Mouse (Mus musculus): ENCODE measurements around the gene Ppp2r2c. TPM values are rescaled to one million over a fixed set of nuclear protein-coding genes. Genes with fewer than 3 reads are reported as not detected.
A peak's percentile ranks its signal among the peaks of the same experiment; 100 is the strongest.

Gene Ppp2r2c
- total and polyA plus RNA-seq, 2 experiments from 2014 or later, result 96.1 to 177 TPM

- 82% methylated on average over 3 of the region's 3 CpGs for WGBS
- H3K27ac ChIP-seq (ENCODE audit: low read depth, low read length), result no peak overlapping the region
- ATAC-seq, result no peak
Observed at GRCm38 (mm10) chr5:36990631-36991350, 122.5 kb downstream of the Ppp2r2c start.

GRCm38 (mm10) chr5:36996410-36996809, 128.1 kb downstream of the Ppp2r2c start:
- WGBS, result 85% methylated on average over 14 of the region's 14 CpGs
- no peak overlapping the region for H3K4me2 ChIP-seq (ENCODE audit: low read depth)
- H3K9me3 ChIP-seq (ENCODE audit: low read length), result no peaks in the 10 kb centered on the region
- DNase-seq (no peak), ATAC-seq (peak; percentile 53)
- no peaks in the 10 kb centered on the region for H3K27me3 ChIP-seq (ENCODE audit: insufficient read depth, low read length)
- no peak for TF ChIP-seq CTCF (IDR thresholded peaks at IDR 0.05; ENCODE audit: low read depth)
- H3K4me1 ChIP-seq (ENCODE audit: insufficient read depth), result no peaks in the 10 kb centered on the region; the same call in 1 of the 2 replicates
- no peak overlapping the region for H3K4me3 ChIP-seq (ENCODE audit: low read depth, low read length)
- H3K36me3 ChIP-seq (ENCODE audit: insufficient read depth), result no peaks in the 10 kb centered on the region
- no peak overlapping the region for H3K9ac ChIP-seq
- no peak overlapping the region for H3K27ac ChIP-seq (ENCODE audit: low read depth, low read length)

More at GRCm38 (mm10) chr5:36990631-36991350, 122.5 kb downstream of the Ppp2r2c start:
- no peak for DNase-seq
- H3K4me3 ChIP-seq (ENCODE audit: low read depth, low read length), result no peak overlapping the region
- no peaks in the 10 kb centered on the region for H3K9me3 ChIP-seq (ENCODE audit: low read length)
- TF ChIP-seq CTCF (IDR thresholded peaks at IDR 0.05; ENCODE audit: low read depth), result no peak
- no peak overlapping the region for H3K9ac ChIP-seq
- no peaks in the 10 kb centered on the region for H3K36me3 ChIP-seq (ENCODE audit: insufficient read depth)
- H3K27me3 ChIP-seq (ENCODE audit: insufficient read depth, low read length), result no peaks in the 10 kb centered on the region
- H3K4me1 ChIP-seq (ENCODE audit: insufficient read depth), result peaks cover 9% of the 10 kb centered on the region; the same call in 1 of the 2 replicates
- H3K4me2 ChIP-seq (ENCODE audit: low read depth), result no peak overlapping the region

- Histone ChIP-seq H3K36me3 (ENCODE audit: insufficient read depth) (no peaks in the 10 kb centered on the region), H3K4me2 (ENCODE audit: low read depth) (no peak overlapping the region), H3K4me1 (ENCODE audit: insufficient read depth) (no peaks in the 10 kb centered on the region; the same call in 1 of the 2 replicates), H3K9me3 (ENCODE audit: low read length) (no peaks in the 10 kb centered on the region), H3K27me3 (ENCODE audit: insufficient read depth, low read length) (no peaks in the 10 kb centered on the region), H3K9ac (no peak overlapping the region), H3K27ac (ENCODE audit: low read depth, low read length) (no peak overlapping the region), H3K4me3 (ENCODE audit: low read depth, low read length) (no peak overlapping the region)
- WGBS, result 43% methylated on average over 5 of the region's 5 CpGs
- peak; percentile 61; the same call in 1 of the 2 replicates for ATAC-seq
- DNase-seq, result no peak
- TF ChIP-seq CTCF (IDR thresholded peaks at IDR 0.05; ENCODE audit: low read depth), result no peak
Observed at GRCm38 (mm10) chr5:36997996-36998395, 129.7 kb downstream of the Ppp2r2c start.

- H3K4me3 ChIP-seq (ENCODE audit: low read depth, low read length), result no peak overlapping the region
- TF ChIP-seq CTCF (IDR thresholded peaks at IDR 0.05; ENCODE audit: low read depth), result no peak
Observed at GRCm38 (mm10) chr5:37001002-37001401, 132.7 kb downstream of the Ppp2r2c start.

GRCm38 (mm10) chr5:37002001-37002400, 133.7 kb downstream of the Ppp2r2c start:
- Histone ChIP-seq H3K4me1 (ENCODE audit: insufficient read depth) (no peaks in the 10 kb centered on the region; the same call in 1 of the 2 replicates), H3K27ac (ENCODE audit: low read depth, low read length) (no peak overlapping the region), H3K4me3 (ENCODE audit: low read depth, low read length) (no peak overlapping the region), H3K27me3 (ENCODE audit: insufficient read depth, low read length) (no peaks in the 10 kb centered on the region), H3K36me3 (ENCODE audit: insufficient read depth) (no peaks in the 10 kb centered on the region), H3K4me2 (ENCODE audit: low read depth) (no peak overlapping the region), H3K9me3 (ENCODE audit: low read length) (no peaks in the 10 kb centered on the region), H3K9ac (no peak overlapping the region)
- WGBS, result 53% methylated on average over 2 of the region's 2 CpGs
- TF ChIP-seq CTCF (IDR thresholded peaks at IDR 0.05; ENCODE audit: low read depth), result peak; percentile 87
- DNase-seq (peak; percentile 87), ATAC-seq (no peak)

More at GRCm38 (mm10) chr5:37001002-37001401, 132.7 kb downstream of the Ppp2r2c start:
- Histone ChIP-seq H3K9me3 (ENCODE audit: low read length) (no peaks in the 10 kb centered on the region), H3K4me1 (ENCODE audit: insufficient read depth) (no peaks in the 10 kb centered on the region; the same call in 1 of the 2 replicates), H3K27ac (ENCODE audit: low read depth, low read length) (no peak overlapping the region), H3K27me3 (ENCODE audit: insufficient read depth, low read length) (no peaks in the 10 kb centered on the region), H3K9ac (no peak overlapping the region), H3K36me3 (ENCODE audit: insufficient read depth) (no peaks in the 10 kb centered on the region), H3K4me2 (ENCODE audit: low read depth) (no peak overlapping the region)
- WGBS, result 89% methylated on average over 9 of the region's 9 CpGs
- ATAC-seq (no peak), DNase-seq (no peak)

Other genes with a start within 250 kb of the Ppp2r2c start
- 84.7 and 105 TPM in 2 replicates for gene D5Ertd579e, start 172.5 kb upstream of the Ppp2r2c start, total RNA-seq (2014; rRNA removed)
- gene D5Ertd579e, start 172.5 kb upstream of the Ppp2r2c start, polyA plus RNA-seq (2015; fragmentation: Nextera tagmentation; extraction: Ambion mirVana), result 23.3 and 27.4 TPM in 2 replicates
- gene Bloc1s4, start 119.9 kb upstream of the Ppp2r2c start, total RNA-seq (2014; rRNA removed), result 23.6 and 23.8 TPM in 2 replicates
- 32.7 and 36.2 TPM in 2 replicates for gene Bloc1s4, start 119.9 kb upstream of the Ppp2r2c start, polyA plus RNA-seq (2015; fragmentation: Nextera tagmentation; extraction: Ambion mirVana)
- 296 and 353 TPM in 2 replicates for gene Mrfap1, start 71.7 kb upstream of the Ppp2r2c start, total RNA-seq (2014; rRNA removed)
- gene Mrfap1, start 71.7 kb upstream of the Ppp2r2c start, polyA plus RNA-seq (2015; fragmentation: Nextera tagmentation; extraction: Ambion mirVana), result 477 and 530 TPM in 2 replicates
- gene Man2b2, start 37.9 kb upstream of the Ppp2r2c start, total RNA-seq (2014; rRNA removed), result 10.8 and 13.9 TPM in 2 replicates
- gene Man2b2, start 37.9 kb upstream of the Ppp2r2c start, polyA plus RNA-seq (2015; fragmentation: Nextera tagmentation; extraction: Ambion mirVana), result 10.3 and 12.7 TPM in 2 replicates
- 9.6 and 12.9 TPM in 2 replicates for gene Wfs1, start 120.7 kb downstream of the Ppp2r2c start, total RNA-seq (2014; rRNA removed)
- 10.3 and 16.9 TPM in 2 replicates for gene Wfs1, start 120.7 kb downstream of the Ppp2r2c start, polyA plus RNA-seq (2015; fragmentation: Nextera tagmentation; extraction: Ambion mirVana)
- 22.1 and 26.4 TPM in 2 replicates for gene Gm1043, start 216.9 kb downstream of the Ppp2r2c start, total RNA-seq (2014; rRNA removed)
- 1.1 and 1.4 TPM in 2 replicates for gene Gm1043, start 216.9 kb downstream of the Ppp2r2c start, polyA plus RNA-seq (2015; fragmentation: Nextera tagmentation; extraction: Ambion mirVana)